Mouse (Mus musculus) liver, embryonic 14.5 days (tissue): Measurements from ENCODE around the gene Xrn1.

Source experiments
- CTCF ChIP-seq: IDR thresholded peaks from 2 replicates; pipeline ENCODE4 v1.5.1; 2016; ENCODE audit warnings: antibody characterized with exemption, low read depth, control low read depth
- EP300 ChIP-seq: IDR thresholded peaks from 2 replicates; pipeline ENCODE4 v1.6.1; 2016; ENCODE audit warnings: antibody characterized with exemption, low read depth

GRCm38 (mm10) chr9:96085293-96085692, 130.7 kb downstream of the Xrn1 start:
- no peak for TF ChIP-seq CTCF
- no peak for TF ChIP-seq EP300
